Mouse (Mus musculus) megakaryocyte, embryonic 14.5 days (primary cell): ENCODE results near the gene Npw.

Source experiments
- FLI1 ChIP-seq: IDR thresholded peaks from 2 replicates; pipeline ENCODE4 v1.6.1; 2012; ENCODE audit warnings: low read length, inconsistent platforms, mixed read lengths
- GATA1 ChIP-seq: IDR thresholded peaks from 3 replicates; pipeline ENCODE4 v1.6.1; 2012; ENCODE audit warnings: mixed read lengths, low read length, inconsistent platforms, borderline replicate concordance

DNA sequence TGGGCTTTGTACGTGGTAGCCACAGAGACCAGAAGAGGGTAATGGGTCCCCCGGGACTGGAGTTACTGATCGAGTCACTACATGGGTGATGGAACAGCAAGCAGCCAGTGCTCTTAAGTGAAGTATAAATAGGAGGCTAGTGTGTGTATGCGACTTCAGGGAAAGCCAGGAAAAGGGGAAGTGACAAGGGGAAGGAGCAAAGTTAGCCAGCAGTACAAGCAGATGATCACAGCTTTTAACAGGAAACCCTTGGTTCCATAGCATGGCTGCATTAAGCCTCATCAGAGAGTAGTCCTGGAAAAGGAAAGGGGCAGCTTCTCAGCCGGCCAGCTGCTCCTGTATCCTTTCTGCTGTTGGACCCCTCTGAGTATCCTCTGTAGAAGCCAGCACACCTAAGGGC lies 34.1 kb upstream of the Npw start:
- TF ChIP-seq GATA1 (no peak), FLI1 (no peak)
